Comparison of ENCODE assay signal across 8 mouse cellular contexts in genomic region chr4:151334951-151335742, GRCm38 (mm10).
DNase-seq lines count a peak whose midpoint lies in the region; ATAC-seq and TF ChIP-seq lines count a peak whose summit lies in the region.

No protein-coding gene starts in this region.

- H3K4me1 ChIP-seq in hindbrain, embryonic 10.5 days (replicated peaks), result peaks cover 28% of the 10 kb centered on the region
- no peaks in the 10 kb centered on the region for H3K4me1 ChIP-seq in hindbrain, embryonic 16.5 days (ENCODE audit: control insufficient read depth, insufficient read depth, low read depth, low read length)
- H3K4me1 ChIP-seq in ES-Bruce4 (ENCODE audit: control insufficient read depth, insufficient read depth, low read length), result peaks cover 2% of the 10 kb centered on the region
- H3K4me1 ChIP-seq in forebrain, embryonic 12.5 days, result peaks cover 11% of the 10 kb centered on the region
- peaks cover 29% of the 10 kb centered on the region for H3K4me1 ChIP-seq in olfactory bulb, adult 2 months (ENCODE audit: control insufficient read depth, insufficient read depth, low read length)

- H3K9me3 ChIP-seq in hindbrain, embryonic 10.5 days, result no peaks in the 10 kb centered on the region
- H3K9me3 ChIP-seq in hindbrain, embryonic 16.5 days (ENCODE audit: control insufficient read depth, low read length), result no peaks in the 10 kb centered on the region
- no peaks in the 10 kb centered on the region for H3K9me3 ChIP-seq in ES-Bruce4 (replicated peaks; ENCODE audit: control insufficient read depth, insufficient read depth, low read length, poor library complexity, severe bottlenecking)
- H3K9me3 ChIP-seq in forebrain, embryonic 12.5 days, result no peaks in the 10 kb centered on the region

- DNase-seq in hindbrain, embryonic 10.5 days (ENCODE audit: low spot score), result peak; percentile 55
- peak; percentile 73 for DNase-seq in adrenal gland, postnatal 25 days
- peak; percentile 34 to 58 for DNase-seq in left cerebral cortex, postnatal 14 days (ENCODE audit: low spot score in 2 of 2)
- no peak for DNase-seq in spleen, adult 12 weeks (ENCODE audit: low spot score)

- no peak for TF ChIP-seq EP300 in ES-Bruce4 (IDR thresholded peaks at IDR 0.05; ENCODE audit: insufficient read depth, low read depth, low read length)

- 48% methylated on average over 23 of the region's 23 CpGs for WGBS in hindbrain, embryonic 10.5 days
- 45% methylated on average over 23 of the region's 23 CpGs for WGBS in hindbrain, embryonic 16.5 days
- 47% methylated on average over 23 of the region's 23 CpGs for WGBS in forebrain, embryonic 12.5 days
- 52% methylated on average over 23 of the region's 23 CpGs for WGBS in olfactory bulb, adult 2 months

- no peak for ATAC-seq in hindbrain, embryonic 16.5 days
- peak; percentile 53; the same call in 1 of the 2 replicates for ATAC-seq in forebrain, embryonic 12.5 days (ENCODE audit: low FRiP score)

- H3K9ac ChIP-seq in hindbrain, embryonic 16.5 days (ENCODE audit: low read depth, low read length), result no peak overlapping the region
- H3K9ac ChIP-seq in ES-Bruce4 (ENCODE audit: low read depth, poor library complexity, severe bottlenecking), result no peak overlapping the region
- H3K9ac ChIP-seq in forebrain, embryonic 12.5 days, result no peak overlapping the region

- TF ChIP-seq CTCF in ES-Bruce4 (IDR thresholded peaks at IDR 0.05; ENCODE audit: low read depth, low read length), result peak; percentile 94
- TF ChIP-seq CTCF in olfactory bulb, adult 2 months (IDR thresholded peaks at IDR 0.05; ENCODE audit: insufficient read depth, low read depth, low read length), result peak; percentile 86

- H3K27ac ChIP-seq in hindbrain, embryonic 10.5 days, result no peak overlapping the region
- no peak overlapping the region for H3K27ac ChIP-seq in hindbrain, embryonic 16.5 days (ENCODE audit: low read depth, low read length)
- no peak overlapping the region for H3K27ac ChIP-seq in ES-Bruce4 (ENCODE audit: insufficient read depth, low read length)
- no peak overlapping the region for H3K27ac ChIP-seq in forebrain, embryonic 12.5 days
- no peak overlapping the region for H3K27ac ChIP-seq in olfactory bulb, adult 2 months (ENCODE audit: insufficient read depth, low read depth, low read length)

- no peak overlapping the region for H3K4me2 ChIP-seq in hindbrain, embryonic 16.5 days (ENCODE audit: low read length)
- no peak overlapping the region for H3K4me2 ChIP-seq in forebrain, embryonic 12.5 days

- no peak for TF ChIP-seq POLR2A in ES-Bruce4 (IDR thresholded peaks at IDR 0.05; ENCODE audit: insufficient read depth, low read length)
- no peak for TF ChIP-seq POLR2A in olfactory bulb, adult 2 months (IDR thresholded peaks at IDR 0.05; ENCODE audit: insufficient read depth, low read depth, low read length)

- H3K36me3 ChIP-seq in hindbrain, embryonic 10.5 days, result no peaks in the 10 kb centered on the region
- H3K36me3 ChIP-seq in hindbrain, embryonic 16.5 days (ENCODE audit: control insufficient read depth, insufficient read depth, low read length), result no peaks in the 10 kb centered on the region
- H3K36me3 ChIP-seq in ES-Bruce4 (ENCODE audit: control insufficient read depth, insufficient read depth, low read length, poor library complexity, severe bottlenecking), result no peaks in the 10 kb centered on the region
- H3K36me3 ChIP-seq in forebrain, embryonic 12.5 days (replicated peaks), result no peaks in the 10 kb centered on the region

- 0 out of 2 replicates have a peak, but pooled peaks cover 3% of the 10 kb centered on the region for H3K27me3 ChIP-seq in hindbrain, embryonic 10.5 days (ENCODE audit: insufficient read depth, poor library complexity, severe bottlenecking)
- no peaks in the 10 kb centered on the region; the same call in 1 of the 2 replicates for H3K27me3 ChIP-seq in hindbrain, embryonic 16.5 days (replicated peaks; ENCODE audit: control insufficient read depth, insufficient read depth, low read length)
- no peaks in the 10 kb centered on the region for H3K27me3 ChIP-seq in ES-Bruce4 (ENCODE audit: control insufficient read depth, insufficient read depth, low read length, poor library complexity, severe bottlenecking)
- H3K27me3 ChIP-seq in forebrain, embryonic 12.5 days, result peaks cover 6% of the 10 kb centered on the region

- no peak overlapping the region for H3K4me3 ChIP-seq in hindbrain, embryonic 10.5 days
- no peak overlapping the region for H3K4me3 ChIP-seq in hindbrain, embryonic 16.5 days (ENCODE audit: low read length)
- H3K4me3 ChIP-seq in ES-Bruce4 (ENCODE audit: low read depth, low read length), result no peak overlapping the region
- H3K4me3 ChIP-seq in forebrain, embryonic 12.5 days (replicated peaks), result no peak overlapping the region
- no peak overlapping the region for H3K4me3 ChIP-seq in olfactory bulb, adult 2 months (ENCODE audit: insufficient read depth, low read depth, low read length)

- intact Hi-C loops in left cerebral cortex, postnatal 14 days (cut with DNase I), result no loop called here
